Mouse (Mus musculus) forebrain, embryonic 13.5 days (tissue): ENCODE measurements around the gene Ankrd44. TPM values are rescaled to one million over a fixed set of nuclear protein-coding genes. Genes with fewer than 3 reads are reported as not detected.
A peak's percentile ranks its signal among the peaks of the same experiment; 100 is the strongest.

Experiments used
- ATAC-seq: fragments of 200-750 bp; cut with Nextera tagmentation; 2 replicates; pipeline ENCODE4 v1.8.0; 2017
- H3K27ac ChIP-seq: fragments of 300-500 bp; sonication (generic); 2 replicates; pipeline ENCODE4 v1.5.1; 2015; ENCODE audit warnings: inconsistent platforms, mild to moderate bottlenecking, moderate library complexity
- H3K27me3 ChIP-seq: fragments of 300-500 bp; sonication (generic); 2 replicates; pipeline ENCODE4 v1.6.1; 2015; ENCODE audit warnings: mild to moderate bottlenecking, inconsistent platforms
- H3K36me3 ChIP-seq: fragments of 300-500 bp; sonication (generic); 2 replicates; pipeline ENCODE4 v1.6.1; 2015; ENCODE audit warnings: mild to moderate bottlenecking, inconsistent platforms; ENCODE audit not compliant: poor library complexity, severe bottlenecking
- H3K4me1 ChIP-seq: fragments of 300-500 bp; sonication (generic); 2 replicates; pipeline ENCODE4 v1.6.1; 2015; ENCODE audit warnings: inconsistent platforms
- H3K4me2 ChIP-seq: fragments of 300-500 bp; sonication (generic); 2 replicates; pipeline ENCODE4 v1.6.1; 2015; ENCODE audit warnings: inconsistent platforms, mild to moderate bottlenecking, moderate library complexity
- H3K4me3 ChIP-seq: fragments of 300-500 bp; sonication (generic); 2 replicates; pipeline ENCODE4 v1.5.1; 2015; ENCODE audit warnings: mild to moderate bottlenecking, inconsistent platforms
- H3K9ac ChIP-seq: fragments of 300-500 bp; sonication (generic); 2 replicates; pipeline ENCODE4 v1.6.1; 2015; ENCODE audit warnings: mild to moderate bottlenecking, inconsistent platforms
- H3K9me3 ChIP-seq: fragments of 300-500 bp; sonication (generic); replicated peaks from 2 replicates; pipeline ENCODE4 v1.6.1; 2016; ENCODE audit warnings: inconsistent platforms
- whole genome bisulfite sequencing: fragments of 180-500 bp; shearing (Covaris S2); methylation state at CpG from one replicate; pipeline ENCODE4 v1.1.7; 2015; 5-methylcytosine and 5-hydroxymethylcytosine counted together
- polyA plus RNA-seq: library from polyadenylated mRNA; unstranded; fragments of >200 nt; fragmentation: Nextera tagmentation; extraction: Ambion mirVana; gene quantifications from 2 replicates; pipeline ENCODE4 v1.2.1, GENCODE M21; 2015

The Ankrd44 gene
- polyA plus RNA-seq, 1 experiment from 2014 or later, result 15.7 TPM

GRCm38 (mm10) chr1:54815206-54815855 is 110.9 kb downstream of the Ankrd44 start:
- H3K9ac ChIP-seq, result no peak overlapping the region
- H3K4me3 ChIP-seq, result no peak overlapping the region
- no peak overlapping the region for H3K27ac ChIP-seq
- H3K4me2 ChIP-seq, result no peak overlapping the region
- 0 out of 2 replicates have a peak, but pooled peaks have one; percentile 38 for ATAC-seq
- no peaks in the 10 kb centered on the region for H3K36me3 ChIP-seq
- no peaks in the 10 kb centered on the region for H3K27me3 ChIP-seq
- H3K4me1 ChIP-seq, result no peaks in the 10 kb centered on the region
- WGBS, result 80% methylated on average over 9 of the region's 9 CpGs
- no peaks in the 10 kb centered on the region for H3K9me3 ChIP-seq

- Histone ChIP-seq H3K4me2 (no peak overlapping the region), H3K9ac (no peak overlapping the region), H3K4me1 (no peaks in the 10 kb centered on the region), H3K36me3 (no peaks in the 10 kb centered on the region), H3K9me3 (no peaks in the 10 kb centered on the region), H3K4me3 (no peak overlapping the region), H3K27ac (no peak overlapping the region), H3K27me3 (no peaks in the 10 kb centered on the region)
- 90% methylated on average over 10 of the region's 10 CpGs for WGBS
- ATAC-seq, result no peak
These were observed 116.2 kb downstream of the Ankrd44 start for GRCm38 (mm10) chr1:54809811-54810549.

GRCm38 (mm10) chr1:54809098-54809490 is 117.1 kb downstream of the Ankrd44 start:
- no peak for ATAC-seq

GRCm38 (mm10) chr1:54808401-54809097 is 117.6 kb downstream of the Ankrd44 start:
- H3K9ac ChIP-seq, result no peak overlapping the region
- H3K27me3 ChIP-seq, result no peaks in the 10 kb centered on the region
- no peaks in the 10 kb centered on the region for H3K4me1 ChIP-seq
- 75% methylated on average over 4 of the region's 4 CpGs for WGBS
- no peak overlapping the region for H3K27ac ChIP-seq
- H3K4me2 ChIP-seq, result no peak overlapping the region
- no peaks in the 10 kb centered on the region for H3K36me3 ChIP-seq
- H3K9me3 ChIP-seq, result no peaks in the 10 kb centered on the region
- H3K4me3 ChIP-seq, result no peak overlapping the region
- ATAC-seq, result no peak

More at GRCm38 (mm10) chr1:54809098-54809490, 117.1 kb downstream of the Ankrd44 start:
- no peak overlapping the region for H3K4me2 ChIP-seq
- WGBS, result 96% methylated on average over 13 of the region's 13 CpGs
- H3K4me1 ChIP-seq, result no peaks in the 10 kb centered on the region
- H3K36me3 ChIP-seq, result no peaks in the 10 kb centered on the region
- no peak overlapping the region for H3K4me3 ChIP-seq
- H3K27ac ChIP-seq, result no peak overlapping the region
- H3K9me3 ChIP-seq, result no peaks in the 10 kb centered on the region
- H3K27me3 ChIP-seq, result no peaks in the 10 kb centered on the region
- H3K9ac ChIP-seq, result no peak overlapping the region

- Histone ChIP-seq H3K9ac (no peak overlapping the region), H3K27ac (no peak overlapping the region), H3K4me2 (no peak overlapping the region), H3K36me3 (no peaks in the 10 kb centered on the region), H3K4me1 (peaks cover under 1% of the 10 kb centered on the region; the same call in 1 of the 2 replicates), H3K4me3 (no peak overlapping the region), H3K27me3 (no peaks in the 10 kb centered on the region), H3K9me3 (no peaks in the 10 kb centered on the region)
- ATAC-seq, result no peak
- WGBS, result 87% methylated on average over 3 of the region's 3 CpGs
These were observed 118.4 kb downstream of the Ankrd44 start for GRCm38 (mm10) chr1:54807832-54808231.

GRCm38 (mm10) chr1:54806116-54806850 is 119.9 kb downstream of the Ankrd44 start:
- no peak overlapping the region for H3K4me2 ChIP-seq
- 90% methylated on average over 2 of the region's 2 CpGs for WGBS
- H3K4me1 ChIP-seq, result peaks cover 3% of the 10 kb centered on the region; the same call in 1 of the 2 replicates
- no peak overlapping the region for H3K9ac ChIP-seq
- no peaks in the 10 kb centered on the region for H3K27me3 ChIP-seq
- ATAC-seq, result no peak
- no peaks in the 10 kb centered on the region for H3K36me3 ChIP-seq
- H3K9me3 ChIP-seq, result no peaks in the 10 kb centered on the region
- no peak overlapping the region for H3K4me3 ChIP-seq
- no peak overlapping the region for H3K27ac ChIP-seq

GRCm38 (mm10) chr1:54804406-54804805 is 121.8 kb downstream of the Ankrd44 start:
- Histone ChIP-seq H3K4me2 (no peak overlapping the region), H3K27ac (no peak overlapping the region), H3K36me3 (no peaks in the 10 kb centered on the region), H3K9me3 (no peaks in the 10 kb centered on the region), H3K27me3 (no peaks in the 10 kb centered on the region), H3K4me3 (no peak overlapping the region), H3K9ac (no peak overlapping the region), H3K4me1 (peaks cover 3% of the 10 kb centered on the region; the same call in 1 of the 2 replicates)
- no peak for ATAC-seq
- whole genome bisulfite sequencing, result 94% methylated on average over 9 of the region's 9 CpGs

GRCm38 (mm10) chr1:54802703-54803102 is 123.5 kb downstream of the Ankrd44 start:
- Histone ChIP-seq H3K4me1 (peaks cover 3% of the 10 kb centered on the region; the same call in 1 of the 2 replicates), H3K4me2 (no peak overlapping the region), H3K27ac (no peak overlapping the region), H3K27me3 (no peaks in the 10 kb centered on the region), H3K36me3 (no peaks in the 10 kb centered on the region), H3K9ac (no peak overlapping the region), H3K9me3 (no peaks in the 10 kb centered on the region), H3K4me3 (no peak overlapping the region)
- WGBS, result 71% methylated on average over 11 of the region's 11 CpGs
- ATAC-seq, result no peak

GRCm38 (mm10) chr1:54801256-54801655 is 124.9 kb downstream of the Ankrd44 start:
- ATAC-seq, result no peak
- no peak overlapping the region for H3K27ac ChIP-seq
- 71% methylated on average over 2 of the region's 3 CpGs for WGBS
- no peaks in the 10 kb centered on the region for H3K36me3 ChIP-seq
- no peak overlapping the region for H3K4me2 ChIP-seq
- H3K4me1 ChIP-seq, result peaks cover 3% of the 10 kb centered on the region; the same call in 1 of the 2 replicates
- H3K9ac ChIP-seq, result no peak overlapping the region
- H3K9me3 ChIP-seq, result no peaks in the 10 kb centered on the region
- no peak overlapping the region for H3K4me3 ChIP-seq
- H3K27me3 ChIP-seq, result no peaks in the 10 kb centered on the region

- Histone ChIP-seq H3K27me3 (no peaks in the 10 kb centered on the region), H3K4me3 (no peak overlapping the region), H3K27ac (no peak overlapping the region), H3K4me1 (peaks cover 3% of the 10 kb centered on the region; the same call in 1 of the 2 replicates), H3K4me2 (no peak overlapping the region), H3K9ac (no peak overlapping the region), H3K9me3 (no peaks in the 10 kb centered on the region), H3K36me3 (no peaks in the 10 kb centered on the region)
- ATAC-seq, result no peak
- 87% methylated on average over 1 of the region's 1 CpGs for WGBS
These were observed 126.8 kb downstream of the Ankrd44 start for GRCm38 (mm10) chr1:54799421-54799820.

- H3K9ac ChIP-seq, result no peak overlapping the region
- H3K4me2 ChIP-seq, result no peak overlapping the region
- H3K27me3 ChIP-seq, result no peaks in the 10 kb centered on the region
- WGBS, result 84% methylated on average over 3 of the region's 3 CpGs
- H3K36me3 ChIP-seq, result no peaks in the 10 kb centered on the region
- no peak overlapping the region for H3K27ac ChIP-seq
- H3K4me3 ChIP-seq, result no peak overlapping the region
- H3K9me3 ChIP-seq, result no peaks in the 10 kb centered on the region
- no peak for ATAC-seq
- peaks cover 3% of the 10 kb centered on the region; the same call in 1 of the 2 replicates for H3K4me1 ChIP-seq
These were observed 127.8 kb downstream of the Ankrd44 start for GRCm38 (mm10) chr1:54798415-54798814.
